Mouse (Mus musculus) gastrocnemius, adult 2 months (tissue): ENCODE results near the gene Tmem88. TPM values are rescaled to one million over a fixed set of nuclear protein-coding genes. Genes with fewer than 3 reads are reported as not detected.

Experiments used
- DNase-seq: peaks from one replicate; pipeline ENCODE4 v3.0.0; 2022
- H3K27ac ChIP-seq: fragments of 200-600 bp; 2 replicates; pipeline ENCODE4 v1.8.1; 2022; ENCODE audit warnings: mild to moderate bottlenecking
- H3K4me3 ChIP-seq: fragments of 200-600 bp; 2 replicates; pipeline ENCODE4 v1.8.1; 2022; ENCODE audit warnings: mild to moderate bottlenecking, moderate library complexity
- CTCF ChIP-seq: fragments of 200-600 bp; IDR thresholded peaks from 2 replicates; pipeline ENCODE4 v1.8.1; 2022; ENCODE audit warnings: antibody characterized with exemption, mild to moderate bottlenecking, moderate library complexity
- intact Hi-C: fragments of 180-260 bp; cut with DNase I; formaldehyde crosslinking; loops from one replicate; pipeline ENCODE4 v1.15.1; 2025
- total RNA-seq, 2 experiments: library from RNA; stranded (reverse); gene quantifications; 2 replicates each; pipeline ENCODE4 v1.2.3; 2021

The Tmem88 gene
- total RNA-seq, 2 experiments from 2014 or later = 6.5 to 7.4 TPM

DNA sequence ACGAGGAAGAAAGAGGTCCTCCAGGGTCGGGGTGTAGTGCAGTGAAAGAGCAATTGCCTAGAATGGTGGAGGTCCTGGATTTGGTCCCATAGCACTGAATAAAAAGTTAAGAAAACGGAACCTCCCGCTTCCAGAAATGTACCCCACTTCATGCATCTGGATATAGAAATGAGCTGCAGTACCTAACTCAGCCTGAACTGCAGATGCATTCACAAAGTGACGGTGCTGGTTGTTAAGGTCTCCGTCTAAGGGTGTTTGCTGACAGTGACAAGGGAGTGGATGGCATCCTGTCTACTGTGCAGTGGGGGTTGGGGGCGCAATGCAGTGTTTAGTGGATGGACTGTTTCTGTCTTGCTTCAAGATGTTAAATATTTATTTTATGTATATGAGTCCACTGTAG, 11.3 kb downstream of the Tmem88 start:
- DNase-seq = no peak
- no peak overlapping the region for H3K27ac ChIP-seq
- no peak for TF ChIP-seq CTCF
- intact Hi-C loops = loop anchor here (5.0 to 10.0 kb wide), 2 partner anchors 64 to 192 kb away; partner anchors contain the start of genes Alox8, Cntrob and Trappc1
- no peak overlapping the region for H3K4me3 ChIP-seq

DNA sequence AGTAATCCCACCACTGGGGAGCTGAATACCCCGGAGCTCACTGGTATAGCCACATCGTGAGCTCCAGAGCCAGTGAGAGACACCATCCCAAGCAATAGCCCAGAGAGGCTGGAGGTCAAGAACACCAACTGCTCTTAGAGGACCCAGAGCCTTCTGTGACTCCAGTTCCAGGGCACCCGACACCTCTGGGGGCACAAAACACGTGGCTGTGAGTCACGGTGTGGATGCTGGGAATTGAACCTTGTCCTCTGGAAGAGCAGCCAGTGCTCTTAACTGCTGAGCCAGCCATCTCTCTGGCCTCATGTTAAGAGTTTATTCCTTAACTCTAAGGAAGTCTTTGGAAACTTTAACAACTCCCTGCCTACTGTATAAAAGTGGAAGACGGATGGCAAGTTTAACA, 13.1 kb downstream of the Tmem88 start:
- no peak for TF ChIP-seq CTCF
- intact Hi-C loops = loop anchor here (5.0 to 10.0 kb wide), 2 partner anchors 63 to 190 kb away; partner anchors contain the start of genes Alox8, Cntrob and Trappc1
- no peak for DNase-seq
- Histone ChIP-seq H3K4me3 (no peak overlapping the region), H3K27ac (no peak overlapping the region)

DNA sequence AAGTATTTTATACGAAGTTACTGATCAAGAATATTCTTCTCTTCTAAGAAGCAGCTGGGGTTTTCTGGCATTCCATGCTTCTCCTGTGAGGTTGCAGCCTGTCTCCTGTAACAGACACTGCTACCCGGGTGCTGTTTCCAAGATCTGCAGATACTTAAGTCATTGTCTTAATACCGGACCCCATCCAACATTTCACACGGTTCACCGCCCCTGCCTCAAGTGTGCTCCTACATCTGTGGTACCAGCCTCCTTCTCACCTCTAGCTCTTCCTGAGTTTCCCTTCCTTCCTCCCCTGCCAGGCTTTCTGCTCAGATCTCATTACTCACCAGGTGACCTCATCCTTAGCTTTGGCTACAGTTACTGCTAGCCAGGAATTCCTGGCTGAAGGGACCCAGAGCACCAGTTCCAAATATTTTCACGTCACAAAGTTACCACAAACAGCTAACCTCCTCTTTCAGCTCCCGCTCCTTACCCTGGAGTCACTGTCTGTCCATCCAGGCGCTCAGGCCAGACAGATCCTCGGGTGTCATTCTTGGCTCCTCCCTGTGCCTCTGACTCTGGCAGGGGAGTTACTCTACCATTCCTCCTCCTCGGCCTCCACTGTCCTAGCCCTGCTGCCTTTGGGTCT, 15.4 kb downstream of the Tmem88 start:
- H3K27ac ChIP-seq = peak overlapping the region; percentile 9; the same call in 1 of the 2 replicates
- no peak overlapping the region for H3K4me3 ChIP-seq
- intact Hi-C loops = loop anchor here (10.0 kb wide), 1 partner anchor 188 kb away; the partner anchor contains the start of gene Alox8
- DNase-seq = peak; percentile 50
- TF ChIP-seq CTCF = no peak

DNA sequence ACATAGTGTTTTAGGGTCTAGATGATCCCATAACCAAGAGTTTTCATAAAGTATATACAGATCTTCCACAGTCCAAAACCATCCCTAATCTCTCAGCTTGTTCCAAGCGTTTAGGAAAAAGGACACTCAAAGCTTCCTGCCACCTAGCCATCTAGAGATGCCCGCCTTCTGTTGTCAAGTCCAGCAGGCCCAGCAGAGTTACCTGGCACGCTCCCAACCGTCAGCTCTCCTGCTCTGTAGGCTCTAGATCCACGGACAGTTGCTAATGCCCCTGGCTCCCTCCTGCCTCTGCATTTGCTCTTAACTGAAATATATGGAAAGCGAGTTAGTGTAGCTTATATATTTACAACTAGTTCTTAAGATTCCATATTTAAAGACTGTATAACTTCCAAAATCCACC, 16.7 kb downstream of the Tmem88 start:
- no peak for DNase-seq
- no peak for TF ChIP-seq CTCF
- intact Hi-C loops = loop anchor here (10.0 kb wide), 1 partner anchor 187 kb away; the partner anchor contains the start of gene Alox8
- no peak overlapping the region for H3K27ac ChIP-seq
- H3K4me3 ChIP-seq = no peak overlapping the region

DNA sequence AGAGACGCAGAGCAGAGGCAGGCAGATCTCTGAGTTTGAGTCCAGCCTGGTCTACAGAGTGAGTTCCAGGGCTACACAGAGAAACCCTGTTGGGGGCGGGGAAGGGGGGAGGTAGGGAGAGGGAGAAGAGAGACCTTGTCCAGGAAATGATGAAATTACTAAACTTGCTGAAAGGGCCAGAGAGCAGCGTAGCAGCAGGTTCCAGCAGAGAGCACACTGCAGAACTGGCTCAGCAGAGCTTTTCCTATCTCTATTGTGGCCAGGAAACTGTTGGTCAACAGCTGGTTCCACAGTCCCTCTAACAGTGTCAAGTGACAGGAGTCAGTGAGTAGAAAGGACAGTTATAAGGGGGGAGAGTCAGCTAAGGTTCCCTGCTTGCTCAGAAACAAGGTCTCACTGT, 18.4 kb downstream of the Tmem88 start:
- intact Hi-C loops = no loop called here
- no peak for TF ChIP-seq CTCF
- Histone ChIP-seq H3K27ac (no peak overlapping the region), H3K4me3 (no peak overlapping the region)
- DNase-seq = no peak

DNA sequence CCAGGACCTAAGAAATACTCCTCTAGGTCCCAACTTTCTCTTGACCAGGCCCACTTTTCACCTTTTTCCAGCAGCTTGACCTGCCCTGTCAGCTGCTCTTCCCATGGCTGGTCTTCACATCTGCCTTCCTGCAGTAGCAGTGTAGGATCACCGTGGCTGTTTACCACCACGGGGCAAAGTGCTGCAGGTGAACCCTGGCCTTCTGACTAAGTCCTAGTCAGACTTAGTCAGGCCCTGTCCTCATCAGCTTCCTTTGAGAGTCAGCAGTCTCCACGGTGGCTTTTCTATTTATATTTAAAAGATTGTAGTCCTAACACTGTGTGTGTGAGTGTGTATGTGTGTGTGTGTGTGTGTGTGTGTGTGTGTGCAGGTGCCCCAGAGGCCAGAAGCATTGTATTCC, 20.3 kb downstream of the Tmem88 start:
- no peak for TF ChIP-seq CTCF
- Histone ChIP-seq H3K27ac (no peak overlapping the region), H3K4me3 (no peak overlapping the region)
- intact Hi-C loops = no loop called here
- no peak for DNase-seq

DNA sequence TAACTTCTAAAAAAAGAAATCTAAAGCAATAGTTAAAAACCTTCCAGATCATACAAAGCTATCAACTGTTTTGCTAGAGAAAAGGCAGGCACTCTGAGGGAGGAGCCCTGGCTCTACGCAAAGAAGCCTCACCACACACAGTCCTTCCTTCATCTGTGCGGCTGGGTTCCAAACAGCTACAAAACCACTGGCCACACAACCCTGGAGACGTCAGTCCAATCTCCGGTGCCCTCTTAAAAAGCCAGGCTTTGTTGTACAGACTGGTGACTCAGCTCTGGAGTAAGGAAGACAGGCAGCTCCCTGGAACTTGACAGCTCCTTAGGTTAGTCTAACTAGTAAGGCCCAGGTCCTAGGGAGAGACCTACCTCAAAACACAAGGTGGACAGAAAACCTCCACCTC, 22.4 kb downstream of the Tmem88 start:
- H3K4me3 ChIP-seq = no peak overlapping the region
- TF ChIP-seq CTCF = no peak
- intact Hi-C loops = no loop called here
- DNase-seq = no peak
- no peak overlapping the region for H3K27ac ChIP-seq

DNA sequence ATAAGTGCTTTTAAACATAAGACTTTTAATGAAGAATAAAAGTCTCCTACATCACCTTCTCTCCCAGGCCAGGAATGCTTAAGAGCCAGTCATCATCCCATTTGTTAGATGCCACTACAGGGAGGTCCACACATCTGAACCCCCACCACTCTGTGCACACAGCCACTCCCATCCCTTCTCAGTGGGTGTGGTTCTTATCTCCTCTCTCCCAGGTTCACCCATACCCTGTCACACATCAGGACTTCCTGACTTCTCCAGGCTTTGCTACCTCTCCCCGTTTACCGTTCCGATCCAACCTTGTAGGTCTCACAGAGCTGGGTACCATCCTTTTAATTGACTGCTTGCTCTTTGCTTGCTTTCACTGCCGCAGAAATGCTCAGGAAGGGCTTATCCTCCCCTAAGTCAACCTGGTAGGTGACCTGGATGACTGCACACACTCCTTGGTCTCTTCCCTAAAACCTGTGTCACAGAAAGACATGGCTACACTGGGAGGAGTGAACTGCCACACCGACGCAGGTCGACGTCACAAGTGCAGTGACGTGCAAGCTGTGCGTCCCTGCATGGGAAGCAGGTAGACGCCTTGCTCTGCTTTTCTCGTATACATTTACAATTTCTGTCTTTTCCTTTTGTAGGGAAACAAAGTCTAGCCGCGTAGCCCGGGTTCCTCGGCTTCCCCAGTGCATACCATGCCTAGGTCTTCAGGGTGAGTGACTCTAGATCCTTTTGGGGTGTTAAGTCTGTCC, 24.6 kb downstream of the Tmem88 start:
- no peak overlapping the region for H3K4me3 ChIP-seq
- intact Hi-C loops = no loop called here

DNA sequence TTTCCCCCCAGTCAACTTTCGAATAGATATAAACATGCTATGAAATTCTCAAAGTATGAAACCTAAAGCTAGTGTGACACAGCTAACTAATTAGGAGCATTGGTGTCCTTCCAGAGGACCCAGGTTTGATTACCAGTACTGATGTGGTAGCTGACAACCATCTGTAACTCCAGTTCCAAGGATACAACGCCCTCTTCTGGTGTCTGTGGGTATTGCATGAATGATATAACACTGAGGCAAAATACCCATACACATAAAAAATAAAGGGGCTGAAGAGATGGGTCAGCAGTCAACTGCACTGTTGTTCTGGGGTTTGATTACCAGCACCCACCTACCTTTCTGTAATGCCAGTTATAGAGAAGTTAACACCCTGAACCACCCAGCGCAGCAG, 25.3 kb downstream of the Tmem88 start:
- intact Hi-C loops = no loop called here
- DNase-seq = no peak
- Histone ChIP-seq H3K27ac (no peak overlapping the region), H3K4me3 (no peak overlapping the region)
- TF ChIP-seq CTCF = peak; percentile 51

More for the DNA sequence above, 24.6 kb downstream of the Tmem88 start:
- no peak for TF ChIP-seq CTCF
- no peak for DNase-seq
- no peak overlapping the region for H3K27ac ChIP-seq

DNA sequence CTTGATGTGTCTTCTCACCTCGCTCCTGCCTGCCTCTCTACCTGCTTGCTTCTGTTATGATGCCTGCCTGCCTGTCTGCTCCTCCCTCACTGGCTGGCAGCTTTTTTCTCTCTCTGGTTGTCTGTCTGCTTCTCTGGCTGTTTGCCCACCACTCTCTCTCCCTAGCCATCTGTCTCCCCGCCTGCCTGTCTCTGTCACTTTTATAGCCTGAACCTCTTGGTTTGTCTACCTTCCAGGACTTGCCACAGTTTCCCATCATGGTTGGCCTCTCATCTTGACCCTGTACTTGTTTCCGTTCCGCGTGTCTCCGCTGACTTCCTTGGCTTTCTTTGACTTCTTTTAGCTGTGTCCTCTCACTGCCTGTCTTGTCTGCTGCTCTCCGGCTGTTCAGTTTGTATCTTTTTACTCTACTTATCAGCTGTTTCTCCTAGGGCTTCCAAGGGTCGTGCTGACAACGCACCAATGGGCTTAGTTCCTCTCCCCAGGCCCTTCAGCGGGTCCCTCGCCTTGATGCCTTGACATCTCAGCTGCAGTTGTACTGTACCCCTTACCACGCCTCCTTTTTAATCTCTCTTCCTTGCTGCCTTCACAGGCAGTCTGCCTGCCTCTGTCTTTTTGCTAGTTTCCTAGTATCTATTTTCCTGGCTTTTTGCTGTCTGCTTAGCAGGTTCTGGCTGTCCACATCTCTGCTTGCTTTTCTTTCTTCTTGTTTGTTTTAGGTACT, 25.8 kb downstream of the Tmem88 start:
- Histone ChIP-seq H3K27ac (no peak overlapping the region), H3K4me3 (no peak overlapping the region)

DNA sequence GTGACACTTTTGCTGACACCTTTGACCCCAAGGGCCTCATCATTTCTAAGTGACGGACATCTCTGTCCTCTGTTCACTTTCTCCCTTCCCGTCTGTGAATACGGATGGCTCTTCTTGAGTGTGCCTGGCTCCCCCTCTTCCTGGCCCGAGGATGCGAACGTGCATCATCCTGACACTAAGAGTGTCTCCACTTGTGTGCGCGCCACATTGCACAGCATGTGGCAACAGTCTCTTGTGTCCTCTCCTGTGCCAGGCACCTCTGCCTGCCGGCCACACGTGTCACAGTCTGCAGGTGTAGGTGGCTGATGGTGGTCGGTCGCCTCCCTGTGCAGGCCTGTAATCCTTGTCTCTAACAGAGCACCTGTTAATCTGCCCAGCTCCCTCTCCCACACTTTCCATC, 26.4 kb downstream of the Tmem88 start:
- no peak for TF ChIP-seq CTCF
- no peak overlapping the region for H3K27ac ChIP-seq
- intact Hi-C loops = no loop called here
- no peak overlapping the region for H3K4me3 ChIP-seq
- no peak for DNase-seq

More for the DNA sequence above, 25.8 kb downstream of the Tmem88 start:
- DNase-seq = no peak
- intact Hi-C loops = no loop called here
- TF ChIP-seq CTCF = no peak

DNA sequence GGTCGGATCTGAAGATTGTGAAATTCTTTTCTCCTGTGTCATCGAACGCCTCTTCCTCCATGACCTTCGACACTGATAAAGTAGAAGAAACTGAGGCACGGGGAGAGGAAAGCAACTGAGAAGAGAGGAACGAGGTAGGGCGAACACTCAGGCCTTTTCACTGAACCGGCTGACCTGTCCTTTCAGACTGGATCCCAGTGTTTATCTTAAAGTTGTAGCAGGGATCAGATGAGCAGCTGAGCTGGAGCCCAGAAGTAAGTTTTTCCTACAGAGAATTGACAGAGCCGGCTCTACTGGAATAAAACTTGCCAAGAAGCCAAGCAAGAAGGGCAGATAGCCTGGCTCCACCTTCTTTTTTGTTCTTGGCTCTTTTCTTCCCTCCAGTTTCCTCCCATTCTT, 27.2 kb downstream of the Tmem88 start:
- TF ChIP-seq CTCF = no peak
- no peak for DNase-seq
- intact Hi-C loops = no loop called here
- H3K4me3 ChIP-seq = no peak overlapping the region
- peak overlapping the region; percentile 35; the same call in 1 of the 2 replicates for H3K27ac ChIP-seq
